Mouse (Mus musculus): ENCODE measurements at regions not wholly inside any gene's neighbourhood (a gene's known extent, or its start where the extent isn't known, plus 50 kb on each side); places are given as distances from the start of the nearest gene placed in this dataset.

- no peaks in the 10 kb centered on the region for H3K36me3 ChIP-seq
- 58% methylated on average over 2 of the region's 2 CpGs for WGBS
- H3K9ac ChIP-seq = no peak overlapping the region
- H3K4me2 ChIP-seq = no peak overlapping the region
- ATAC-seq (ENCODE audit: insufficient read depth, low FRiP score, low read depth) = no peak
- no peaks in the 10 kb centered on the region for H3K4me1 ChIP-seq
- H3K4me3 ChIP-seq (replicated peaks) = no peak overlapping the region
- no peaks in the 10 kb centered on the region for H3K9me3 ChIP-seq
- no peaks in the 10 kb centered on the region for H3K27me3 ChIP-seq (replicated peaks)
- H3K27ac ChIP-seq = no peak overlapping the region
Measured at GRCm38 (mm10) chr15:62490548-62490947, 1354.4 kb downstream of the Gsdmc2 start.

GRCm38 (mm10) chr15:62486540-62486939 is 1358.4 kb downstream of the Gsdmc2 start:
- Histone ChIP-seq H3K9ac (no peak overlapping the region), H3K27me3 (replicated peaks) (no peaks in the 10 kb centered on the region), H3K36me3 (no peaks in the 10 kb centered on the region), H3K9me3 (no peaks in the 10 kb centered on the region), H3K4me3 (replicated peaks) (no peak overlapping the region), H3K27ac (no peak overlapping the region), H3K4me1 (no peaks in the 10 kb centered on the region), H3K4me2 (no peak overlapping the region)
- no peak for ATAC-seq (ENCODE audit: insufficient read depth, low FRiP score, low read depth)
- 78% methylated on average over 6 of the region's 6 CpGs for WGBS

- Histone ChIP-seq H3K4me1 (no peaks in the 10 kb centered on the region), H3K4me2 (no peak overlapping the region), H3K36me3 (no peaks in the 10 kb centered on the region), H3K9ac (no peak overlapping the region), H3K27ac (no peak overlapping the region), H3K4me3 (replicated peaks) (no peak overlapping the region), H3K9me3 (no peaks in the 10 kb centered on the region), H3K27me3 (replicated peaks) (no peaks in the 10 kb centered on the region)
- no peak for ATAC-seq (ENCODE audit: insufficient read depth, low FRiP score, low read depth)
- WGBS = 83% methylated on average over 3 of the region's 3 CpGs
Measured at GRCm38 (mm10) chr15:62484350-62484749, 1360.6 kb downstream of the Gsdmc2 start.

GRCm38 (mm10) chr15:62483534-62483933 is 1361.4 kb downstream of the Gsdmc2 start:
- WGBS = 86% methylated on average over 1 of the region's 1 CpGs

GRCm38 (mm10) chr15:62482357-62482756 is 1362.6 kb downstream of the Gsdmc2 start:
- 78% methylated on average over 7 of the region's 7 CpGs for WGBS

More at GRCm38 (mm10) chr15:62483534-62483933, 1361.4 kb downstream of the Gsdmc2 start:
- H3K4me1 ChIP-seq = no peaks in the 10 kb centered on the region
- H3K27ac ChIP-seq = no peak overlapping the region
- no peaks in the 10 kb centered on the region for H3K36me3 ChIP-seq
- no peak overlapping the region for H3K4me3 ChIP-seq (replicated peaks)
- H3K9ac ChIP-seq = no peak overlapping the region
- H3K9me3 ChIP-seq = no peaks in the 10 kb centered on the region
- no peaks in the 10 kb centered on the region for H3K27me3 ChIP-seq (replicated peaks)
- ATAC-seq (ENCODE audit: insufficient read depth, low FRiP score, low read depth) = no peak
- H3K4me2 ChIP-seq = no peak overlapping the region

GRCm38 (mm10) chr15:62477779-62478178 is 1367.2 kb downstream of the Gsdmc2 start:
- Histone ChIP-seq H3K27me3 (replicated peaks) (no peaks in the 10 kb centered on the region), H3K4me3 (replicated peaks) (no peak overlapping the region), H3K9ac (no peak overlapping the region), H3K27ac (no peak overlapping the region), H3K9me3 (no peaks in the 10 kb centered on the region), H3K4me1 (no peaks in the 10 kb centered on the region), H3K36me3 (no peaks in the 10 kb centered on the region), H3K4me2 (no peak overlapping the region)
- no peak for ATAC-seq (ENCODE audit: insufficient read depth, low FRiP score, low read depth)
- WGBS = 87% methylated on average over 2 of the region's 2 CpGs

More at GRCm38 (mm10) chr15:62482357-62482756, 1362.6 kb downstream of the Gsdmc2 start:
- no peaks in the 10 kb centered on the region for H3K4me1 ChIP-seq
- H3K9me3 ChIP-seq = no peaks in the 10 kb centered on the region
- H3K27ac ChIP-seq = no peak overlapping the region
- no peak overlapping the region for H3K4me3 ChIP-seq (replicated peaks)
- no peaks in the 10 kb centered on the region for H3K27me3 ChIP-seq (replicated peaks)
- H3K36me3 ChIP-seq = no peaks in the 10 kb centered on the region
- H3K9ac ChIP-seq = no peak overlapping the region
- no peak for ATAC-seq (ENCODE audit: insufficient read depth, low FRiP score, low read depth)
- H3K4me2 ChIP-seq = no peak overlapping the region

- ATAC-seq (ENCODE audit: insufficient read depth, low FRiP score, low read depth) = no peak
Measured at GRCm38 (mm10) chr15:62476452-62476851, 1368.5 kb downstream of the Gsdmc2 start.

GRCm38 (mm10) chr15:62470683-62471331 is 1374.2 kb downstream of the Gsdmc2 start:
- H3K36me3 ChIP-seq = no peaks in the 10 kb centered on the region
- no peak overlapping the region for H3K4me2 ChIP-seq
- H3K27ac ChIP-seq = no peak overlapping the region
- H3K4me1 ChIP-seq = no peaks in the 10 kb centered on the region
- H3K9ac ChIP-seq = no peak overlapping the region
- no peak for ATAC-seq (ENCODE audit: insufficient read depth, low FRiP score, low read depth)
- no peak overlapping the region for H3K4me3 ChIP-seq (replicated peaks)
- no peaks in the 10 kb centered on the region for H3K9me3 ChIP-seq
- no peaks in the 10 kb centered on the region for H3K27me3 ChIP-seq (replicated peaks)
- 63% methylated on average over 7 of the region's 7 CpGs for WGBS

More at GRCm38 (mm10) chr15:62476452-62476851, 1368.5 kb downstream of the Gsdmc2 start:
- Histone ChIP-seq H3K36me3 (no peaks in the 10 kb centered on the region), H3K27me3 (replicated peaks) (no peaks in the 10 kb centered on the region), H3K9me3 (no peaks in the 10 kb centered on the region), H3K4me3 (replicated peaks) (no peak overlapping the region), H3K27ac (no peak overlapping the region), H3K4me2 (no peak overlapping the region), H3K9ac (no peak overlapping the region), H3K4me1 (no peaks in the 10 kb centered on the region)
- 76% methylated on average over 4 of the region's 4 CpGs for WGBS

GRCm38 (mm10) chr15:62468076-62468475 is 1376.9 kb downstream of the Gsdmc2 start:
- Histone ChIP-seq H3K4me3 (replicated peaks) (no peak overlapping the region), H3K4me2 (no peak overlapping the region), H3K9ac (no peak overlapping the region), H3K36me3 (no peaks in the 10 kb centered on the region), H3K9me3 (no peaks in the 10 kb centered on the region), H3K27ac (no peak overlapping the region), H3K4me1 (no peaks in the 10 kb centered on the region), H3K27me3 (replicated peaks) (no peaks in the 10 kb centered on the region)
- 65% methylated on average over 3 of the region's 3 CpGs for WGBS
- no peak for ATAC-seq (ENCODE audit: insufficient read depth, low FRiP score, low read depth)

- Histone ChIP-seq H3K27me3 (replicated peaks) (no peaks in the 10 kb centered on the region), H3K4me3 (replicated peaks) (no peak overlapping the region), H3K4me2 (no peak overlapping the region), H3K9ac (no peak overlapping the region), H3K9me3 (no peaks in the 10 kb centered on the region), H3K4me1 (no peaks in the 10 kb centered on the region), H3K27ac (no peak overlapping the region), H3K36me3 (no peaks in the 10 kb centered on the region)
- no peak for ATAC-seq (ENCODE audit: insufficient read depth, low FRiP score, low read depth)
Measured at GRCm38 (mm10) chr15:62466856-62467255, 1378.1 kb downstream of the Gsdmc2 start.

- H3K27ac ChIP-seq = no peak overlapping the region
- H3K27me3 ChIP-seq (replicated peaks) = no peaks in the 10 kb centered on the region
- no peaks in the 10 kb centered on the region for H3K4me1 ChIP-seq
- no peak overlapping the region for H3K4me3 ChIP-seq (replicated peaks)
- no peaks in the 10 kb centered on the region for H3K9me3 ChIP-seq
- H3K36me3 ChIP-seq = no peaks in the 10 kb centered on the region
- 76% methylated on average over 6 of the region's 6 CpGs for WGBS
- H3K4me2 ChIP-seq = no peak overlapping the region
- ATAC-seq (ENCODE audit: insufficient read depth, low FRiP score, low read depth) = no peak
- H3K9ac ChIP-seq = no peak overlapping the region
Measured at GRCm38 (mm10) chr15:62465026-62465839, 1379.7 kb downstream of the Gsdmc2 start.

GRCm38 (mm10) chr15:62462698-62463097 is 1382.3 kb downstream of the Gsdmc2 start:
- H3K9me3 ChIP-seq = no peaks in the 10 kb centered on the region
- ATAC-seq (ENCODE audit: insufficient read depth, low FRiP score, low read depth) = no peak
- 36% methylated on average over 3 of the region's 3 CpGs for WGBS
- no peaks in the 10 kb centered on the region for H3K4me1 ChIP-seq
- H3K4me3 ChIP-seq (replicated peaks) = no peak overlapping the region
- H3K27ac ChIP-seq = no peak overlapping the region
- no peaks in the 10 kb centered on the region for H3K27me3 ChIP-seq (replicated peaks)
- no peak overlapping the region for H3K9ac ChIP-seq
- no peaks in the 10 kb centered on the region for H3K36me3 ChIP-seq
- H3K4me2 ChIP-seq = no peak overlapping the region
